Comparison of ENCODE assay signal across 14 mouse cellular contexts in the genomic region with DNA sequence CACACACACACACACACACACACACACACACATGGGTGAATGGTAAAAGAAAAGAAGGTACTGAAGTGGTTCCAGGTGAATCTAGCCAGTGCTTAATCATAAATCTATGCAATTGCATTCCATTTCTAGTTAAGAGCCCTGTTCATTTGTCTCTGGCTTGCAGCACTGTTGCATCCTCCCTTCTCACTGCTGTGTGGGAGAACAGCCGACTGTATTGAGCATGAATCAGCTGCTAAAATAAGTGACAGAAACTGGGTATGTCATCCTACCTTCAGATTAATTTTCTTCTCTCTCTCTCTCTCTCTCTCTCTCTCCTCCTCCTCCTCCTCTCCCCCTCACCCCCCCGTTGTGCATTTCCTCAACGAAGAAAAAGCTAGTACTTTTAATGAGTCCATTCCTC.
"Had no signal": no experiment of that assay in that cellular context is flagged by ENCODE, and none has a peak within 500 bp of the region (broad histone marks: within the 10 kb centered on the region; RNA-seq: fewer than 3 reads in every experiment).

No protein-coding gene starts in this region.

- H3K9ac ChIP-seq: liver, embryonic 15.5 days; neural tube, embryonic 13.5 days had no signal

- H3K4me3 ChIP-seq: limb, embryonic 10.5 days; liver, embryonic 15.5 days; midbrain, embryonic 10.5 days; neural tube, embryonic 13.5 days had no signal

- H3K36me3 ChIP-seq: limb, embryonic 10.5 days; liver, embryonic 15.5 days; midbrain, embryonic 10.5 days; neural tube, embryonic 13.5 days had no signal

- H3K27ac ChIP-seq: limb, embryonic 10.5 days; liver, embryonic 15.5 days; midbrain, embryonic 10.5 days; neural tube, embryonic 13.5 days had no signal

- H3K4me1 ChIP-seq: limb, embryonic 10.5 days; liver, embryonic 15.5 days; midbrain, embryonic 10.5 days had no signal

- DNase-seq: kidney, adult 8-10 months; kidney, postnatal 25 days; lung, adult 2 months; lung, postnatal 4 days; retina, postnatal 1 day; thymus, postnatal 14 days had no signal

- H3K9me3 ChIP-seq: limb, embryonic 10.5 days; liver, embryonic 15.5 days; midbrain, embryonic 10.5 days; neural tube, embryonic 13.5 days had no signal

- H3K4me2 ChIP-seq: liver, embryonic 11.5 days; liver, embryonic 15.5 days; neural tube, embryonic 13.5 days had no signal

- ATAC-seq: intestine, postnatal 0 days; lung, postnatal 0 days; midbrain, embryonic 16.5 days had no signal

- H3K27me3 ChIP-seq: liver, embryonic 15.5 days; neural tube, embryonic 13.5 days had no signal
